Mouse (Mus musculus) heart, embryonic 11.5 days (tissue): ENCODE measurements around the gene Zc3hc1. TPM values are rescaled to one million over a fixed set of nuclear protein-coding genes. Genes with fewer than 3 reads are reported as not detected.

Source experiments
- ATAC-seq: fragments of 200-750 bp; cut with Nextera tagmentation; replicated peaks from 2 replicates; pipeline ENCODE4 v1.8.0; 2017; ENCODE audit warnings: moderate library complexity; ENCODE audit not compliant: insufficient number of reproducible peaks, low FRiP score, low TSS enrichment
- H3K27ac ChIP-seq: fragments of 300-500 bp; sonication (generic); 2 replicates; pipeline ENCODE4 v1.5.1; 2014; ENCODE audit warnings: mild to moderate bottlenecking, low read depth, low read length
- H3K27me3 ChIP-seq: fragments of 300-500 bp; sonication (generic); 2 replicates; pipeline ENCODE4 v1.6.1; 2014; ENCODE audit warnings: mild to moderate bottlenecking, low read length, mixed read lengths; ENCODE audit not compliant: control insufficient read depth, insufficient read depth
- H3K36me3 ChIP-seq: fragments of 300-500 bp; sonication (generic); 2 replicates; pipeline ENCODE4 v1.6.1; 2014; ENCODE audit warnings: mild to moderate bottlenecking, low read length, moderate library complexity, mixed read lengths; ENCODE audit not compliant: control insufficient read depth, insufficient read depth
- H3K4me1 ChIP-seq: fragments of 300-500 bp; sonication (generic); 2 replicates; pipeline ENCODE4 v1.6.1; 2014; ENCODE audit warnings: low read length; ENCODE audit not compliant: control insufficient read depth, insufficient read depth
- H3K4me2 ChIP-seq: fragments of 300-500 bp; sonication (generic); 2 replicates; pipeline ENCODE4 v1.6.1; 2014; ENCODE audit warnings: mild to moderate bottlenecking, moderate library complexity
- H3K4me3 ChIP-seq: fragments of 300-500 bp; sonication (generic); 2 replicates; pipeline ENCODE4 v1.5.1; 2014; ENCODE audit warnings: low read depth, low read length
- H3K9ac ChIP-seq: fragments of 300-500 bp; sonication (generic); 2 replicates; pipeline ENCODE4 v1.6.1; 2014; ENCODE audit warnings: mild to moderate bottlenecking, low read depth, low read length, moderate library complexity
- H3K9me3 ChIP-seq: fragments of 300-500 bp; sonication (generic); replicated peaks from 2 replicates; pipeline ENCODE4 v1.6.1; 2016; ENCODE audit warnings: low read length; ENCODE audit not compliant: control insufficient read depth
- WGBS: fragments of 180-500 bp; shearing (Covaris S2); extraction: QIAGEN DNeasy Blood & Tissue Kit; methylation state at CpG from one replicate; pipeline ENCODE4 v1.1.7; 2014; ENCODE audit not compliant: insufficient replicate concordance; 5-methylcytosine and 5-hydroxymethylcytosine counted together
- polyA plus RNA-seq: library from polyadenylated mRNA; unstranded; fragments of >200 nt; fragmentation: Nextera tagmentation; extraction: Ambion mirVana; gene quantifications from 2 replicates; pipeline ENCODE4 v1.2.1, GENCODE M21; 2014

The Zc3hc1 gene
- polyA plus RNA-seq, 1 experiment from 2014 or later: 54.6 TPM

DNA sequence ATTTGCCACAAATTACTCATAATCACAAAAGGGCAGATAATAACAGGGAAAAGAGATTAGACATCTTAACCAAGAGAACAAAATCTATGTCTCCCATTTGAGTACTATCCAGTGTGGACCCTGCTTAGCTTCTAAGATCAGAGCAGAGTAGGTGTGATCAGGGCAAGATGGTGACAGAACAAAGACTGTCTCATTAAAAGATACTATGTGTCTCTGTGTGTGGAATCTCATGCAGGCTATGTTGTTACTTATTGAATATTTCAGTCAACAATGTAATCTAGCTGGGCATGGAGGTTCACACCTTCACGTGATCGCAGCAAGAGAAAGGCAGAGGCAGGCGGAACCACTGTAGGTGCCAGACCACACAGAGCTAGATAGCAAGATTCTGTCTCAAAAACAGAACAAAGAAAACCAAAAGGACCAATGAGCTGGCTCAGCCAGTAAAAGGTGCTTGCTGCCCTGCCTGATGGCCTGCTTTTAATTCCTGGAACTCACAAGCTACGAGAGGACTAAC, 43.5 kb downstream of the Zc3hc1 start:
- no peak overlapping the region for H3K4me2 ChIP-seq
- H3K4me1 ChIP-seq: no peaks in the 10 kb centered on the region

DNA sequence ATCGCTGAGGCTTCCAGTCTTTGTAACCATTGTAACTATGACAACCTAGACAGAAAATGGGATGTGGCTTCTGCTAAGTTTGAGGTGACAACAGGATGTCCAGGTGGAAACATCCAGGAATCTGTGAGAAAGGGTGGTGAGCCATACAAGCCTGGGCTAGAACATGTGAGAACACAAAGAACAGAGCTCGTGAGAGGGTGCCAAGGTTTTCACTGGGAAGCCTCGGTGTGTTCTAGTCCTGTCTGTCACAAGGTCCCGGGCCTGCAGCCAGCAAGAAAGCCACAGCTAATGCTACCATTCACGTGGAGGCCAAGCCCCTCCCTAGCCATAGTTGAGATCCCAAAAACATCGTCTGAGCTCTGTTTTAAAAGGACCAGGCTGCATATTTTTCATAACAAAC, 44.1 kb downstream of the Zc3hc1 start:
- Histone ChIP-seq H3K4me1 (no peaks in the 10 kb centered on the region), H3K9me3 (no peaks in the 10 kb centered on the region), H3K9ac (no peak overlapping the region), H3K4me3 (no peak overlapping the region), H3K36me3 (no peaks in the 10 kb centered on the region), H3K4me2 (no peak overlapping the region), H3K27me3 (no peaks in the 10 kb centered on the region), H3K27ac (no peak overlapping the region)
- 74% methylated on average over 6 of the region's 6 CpGs for WGBS
- no peak for ATAC-seq

More for the DNA sequence above, 43.5 kb downstream of the Zc3hc1 start:
- Histone ChIP-seq H3K27ac (no peak overlapping the region), H3K27me3 (no peaks in the 10 kb centered on the region), H3K4me3 (no peak overlapping the region), H3K9me3 (no peaks in the 10 kb centered on the region), H3K9ac (no peak overlapping the region), H3K36me3 (no peaks in the 10 kb centered on the region)
- ATAC-seq: no peak
- WGBS: 81% methylated on average over 4 of the region's 4 CpGs

DNA sequence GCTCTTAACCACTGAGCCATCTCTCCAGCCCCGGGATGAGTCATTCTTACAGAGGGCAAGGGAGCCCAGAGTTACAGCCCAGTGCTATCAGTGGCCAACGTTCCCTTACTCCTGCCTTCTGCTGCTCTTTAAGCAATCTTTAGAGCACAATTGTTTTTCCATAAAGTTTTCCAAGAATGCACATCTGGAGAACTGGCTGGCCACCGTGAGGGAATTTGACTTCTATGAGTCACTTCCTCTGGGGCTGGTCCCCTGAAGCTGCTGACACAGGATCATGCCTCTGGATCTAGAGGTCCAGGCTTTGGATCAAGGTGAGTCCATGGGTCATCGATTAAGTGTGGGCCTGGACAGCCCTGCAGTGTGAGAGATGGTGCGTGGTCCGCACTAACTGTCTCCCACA, 46.8 kb downstream of the Zc3hc1 start:
- Histone ChIP-seq H3K9ac (no peak overlapping the region), H3K4me1 (peaks cover 7% of the 10 kb centered on the region; the same call in 1 of the 2 replicates), H3K27me3 (no peaks in the 10 kb centered on the region), H3K4me2 (no peak overlapping the region), H3K27ac (no peak overlapping the region), H3K36me3 (no peaks in the 10 kb centered on the region), H3K9me3 (no peaks in the 10 kb centered on the region), H3K4me3 (no peak overlapping the region)
- ATAC-seq: 0 out of 2 replicates have a peak, but pooled peaks have one; percentile 49
- 62% methylated on average over 6 of the region's 6 CpGs for WGBS

DNA sequence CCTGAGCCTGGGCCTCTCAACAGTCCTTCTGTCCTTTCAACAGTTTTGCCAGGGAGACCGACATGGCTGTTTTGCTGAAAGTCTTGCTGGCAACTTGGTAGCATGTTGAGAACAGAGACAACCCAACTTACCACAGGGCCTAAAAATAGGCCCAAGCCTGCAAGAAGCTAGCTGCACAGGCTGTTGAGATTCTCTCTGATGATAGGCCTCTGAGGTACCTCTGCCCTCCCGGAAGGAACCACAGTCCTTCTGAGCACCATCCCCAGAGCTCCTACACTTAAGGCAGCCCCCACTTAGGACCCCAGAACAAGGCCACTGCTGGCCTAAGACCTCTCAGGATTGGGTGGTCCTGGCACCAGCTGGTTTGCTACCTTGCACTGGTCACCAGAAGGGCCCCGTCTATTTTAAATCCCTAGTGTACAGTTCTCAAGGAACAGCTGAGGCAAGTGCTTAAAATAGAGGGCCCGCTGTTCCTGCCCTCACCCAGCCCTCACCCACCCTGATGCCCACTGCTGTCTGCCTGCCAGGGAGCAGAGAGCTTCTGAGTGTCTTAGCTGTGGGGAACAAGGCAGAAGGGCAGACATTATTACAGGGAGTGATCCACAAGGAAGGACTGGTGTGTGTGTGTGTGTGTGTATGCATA, 50.5 kb downstream of the Zc3hc1 start:
- Histone ChIP-seq H3K4me2 (no peak overlapping the region), H3K27ac (peak overlapping the region; percentile 59), H3K4me1 (peaks cover 7% of the 10 kb centered on the region; the same call in 1 of the 2 replicates), H3K9ac (peak overlapping the region; percentile 46; the same call in 1 of the 2 replicates), H3K27me3 (no peaks in the 10 kb centered on the region), H3K9me3 (no peaks in the 10 kb centered on the region), H3K4me3 (no peak overlapping the region), H3K36me3 (no peaks in the 10 kb centered on the region)
- WGBS: 40% methylated on average over 4 of the region's 4 CpGs
- ATAC-seq: no peak

DNA sequence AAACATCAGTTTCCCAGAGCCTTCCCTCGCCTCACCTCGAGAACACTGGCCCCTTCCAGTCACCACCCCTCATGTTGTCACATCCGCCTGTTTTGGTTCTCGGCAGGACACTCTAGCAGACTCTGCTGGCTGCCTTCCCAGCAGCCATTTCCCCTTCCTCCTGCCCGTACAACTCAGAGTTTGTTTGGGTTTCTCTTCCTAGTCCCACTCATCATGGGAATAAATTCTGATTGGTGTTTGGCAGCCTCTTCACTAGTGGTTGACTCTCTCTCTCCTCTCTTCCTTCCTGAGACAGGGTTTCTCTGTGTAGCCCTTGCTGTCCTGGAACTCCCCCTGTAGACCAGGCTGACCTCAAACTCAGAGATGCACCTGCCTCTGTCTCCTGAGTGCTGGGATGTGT, 53.9 kb downstream of the Zc3hc1 start:
- Histone ChIP-seq H3K27me3 (no peaks in the 10 kb centered on the region), H3K27ac (no peak overlapping the region; the same call in 1 of the 2 replicates), H3K9me3 (no peaks in the 10 kb centered on the region), H3K4me2 (peak overlapping the region; percentile 12; the same call in 1 of the 2 replicates), H3K4me3 (no peak overlapping the region), H3K4me1 (peaks cover 7% of the 10 kb centered on the region; the same call in 1 of the 2 replicates), H3K36me3 (no peaks in the 10 kb centered on the region), H3K9ac (no peak overlapping the region)
- 20% methylated on average over 5 of the region's 5 CpGs for WGBS
- ATAC-seq: no peak; the same call in 1 of the 2 replicates

DNA sequence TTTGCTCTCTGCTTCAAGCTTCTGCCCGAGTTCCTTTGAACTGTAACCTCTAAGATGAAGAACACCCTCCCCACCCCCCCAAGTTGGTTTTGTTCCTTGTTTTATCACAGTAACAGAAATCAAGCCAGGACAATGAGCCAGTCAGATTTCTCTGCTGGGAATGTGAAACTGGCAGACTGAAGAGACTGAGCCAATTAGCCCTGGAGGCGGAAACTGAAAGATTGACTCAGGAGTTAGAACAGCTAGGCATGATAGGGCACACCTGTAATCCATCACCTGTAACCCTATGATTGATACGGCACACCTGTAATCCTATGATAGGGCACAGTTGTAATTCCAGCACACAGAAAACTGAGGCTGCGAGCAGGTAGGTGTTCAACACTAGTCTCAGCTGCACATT, 58.6 kb downstream of the Zc3hc1 start:
- H3K4me3 ChIP-seq: no peak overlapping the region
- H3K9me3 ChIP-seq: no peaks in the 10 kb centered on the region
- H3K36me3 ChIP-seq: no peaks in the 10 kb centered on the region
- H3K9ac ChIP-seq: no peak overlapping the region
- H3K27ac ChIP-seq: no peak overlapping the region
- WGBS: 56% methylated on average over 4 of the region's 4 CpGs
- H3K4me2 ChIP-seq: no peak overlapping the region
- no peaks in the 10 kb centered on the region for H3K27me3 ChIP-seq
- ATAC-seq: no peak
- no peaks in the 10 kb centered on the region; the same call in 1 of the 2 replicates for H3K4me1 ChIP-seq

DNA sequence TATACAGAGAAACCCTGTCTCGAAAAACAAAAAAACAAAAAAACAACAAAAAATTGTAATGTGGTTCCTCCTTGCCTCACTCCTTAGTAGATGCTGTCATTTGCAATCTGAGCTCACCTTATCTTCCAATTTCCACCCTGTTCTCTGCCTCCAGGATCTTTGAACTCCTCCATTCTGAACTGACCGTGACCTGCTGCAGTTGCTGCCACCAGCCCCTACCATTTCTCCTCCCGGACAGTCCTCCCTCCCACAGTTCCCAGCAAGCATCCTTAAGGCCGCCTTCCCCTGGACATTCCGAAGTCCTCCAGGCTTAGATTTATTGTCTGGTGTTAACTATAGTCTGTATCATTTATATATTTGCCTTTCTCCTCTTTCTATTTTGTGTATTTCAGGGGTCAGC, 60.1 kb downstream of the Zc3hc1 start:
- no peaks in the 10 kb centered on the region for H3K36me3 ChIP-seq
- H3K9me3 ChIP-seq: no peaks in the 10 kb centered on the region
- WGBS: 69% methylated on average over 5 of the region's 5 CpGs
- H3K4me1 ChIP-seq: no peaks in the 10 kb centered on the region
- H3K4me3 ChIP-seq: no peak overlapping the region
- H3K27me3 ChIP-seq: no peaks in the 10 kb centered on the region
- no peak for ATAC-seq
- H3K4me2 ChIP-seq: no peak overlapping the region
- H3K27ac ChIP-seq: no peak overlapping the region
- H3K9ac ChIP-seq: no peak overlapping the region

DNA sequence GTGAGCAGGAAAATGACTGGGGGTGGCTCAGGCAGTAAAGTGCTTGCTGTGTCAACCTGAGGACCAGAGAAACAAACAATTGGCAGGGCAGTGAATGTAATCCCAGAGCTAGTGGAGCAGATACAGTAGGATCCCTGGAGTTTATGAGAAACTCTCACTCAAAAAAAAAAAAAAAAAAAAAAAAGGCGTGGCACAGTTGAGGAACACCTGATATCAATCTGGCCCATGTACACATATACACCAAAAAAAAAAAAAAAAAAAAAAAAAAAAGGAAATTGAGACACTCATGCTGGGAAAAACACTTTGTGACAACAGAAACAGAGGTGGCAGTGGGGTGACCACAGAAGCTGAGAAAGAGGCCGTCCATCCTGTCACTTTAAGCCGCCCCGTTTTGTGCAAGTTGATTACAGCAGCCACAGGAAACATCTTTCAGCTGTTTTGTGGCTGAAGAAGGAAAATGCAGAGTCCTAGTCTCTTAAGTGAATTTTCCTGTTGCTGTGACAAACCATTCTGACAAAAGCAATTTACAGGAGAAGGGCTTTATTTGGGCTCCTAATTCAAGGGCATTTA, 64.8 kb downstream of the Zc3hc1 start:
- Histone ChIP-seq H3K9ac (no peak overlapping the region), H3K27me3 (no peaks in the 10 kb centered on the region), H3K36me3 (no peaks in the 10 kb centered on the region), H3K4me2 (no peak overlapping the region), H3K4me1 (no peaks in the 10 kb centered on the region), H3K4me3 (no peak overlapping the region), H3K9me3 (no peaks in the 10 kb centered on the region), H3K27ac (0 out of 2 replicates have a peak overlapping the region, but pooled peaks have one; percentile 15)
- 58% methylated on average over 4 of the region's 4 CpGs for WGBS
- no peak for ATAC-seq
